Mouse (Mus musculus) ES-CJ7 (cell line): ENCODE measurements at regions not wholly inside any gene's neighbourhood (a gene's known extent, or its start where the extent isn't known, plus 50 kb on each side); places are given as distances from the start of the nearest gene placed in this dataset.

Experiments
- DNase-seq: peaks from one replicate; pipeline ENCODE4 v3.0.0; 2011; ENCODE audit warnings: low read depth, low spot score

DNA sequence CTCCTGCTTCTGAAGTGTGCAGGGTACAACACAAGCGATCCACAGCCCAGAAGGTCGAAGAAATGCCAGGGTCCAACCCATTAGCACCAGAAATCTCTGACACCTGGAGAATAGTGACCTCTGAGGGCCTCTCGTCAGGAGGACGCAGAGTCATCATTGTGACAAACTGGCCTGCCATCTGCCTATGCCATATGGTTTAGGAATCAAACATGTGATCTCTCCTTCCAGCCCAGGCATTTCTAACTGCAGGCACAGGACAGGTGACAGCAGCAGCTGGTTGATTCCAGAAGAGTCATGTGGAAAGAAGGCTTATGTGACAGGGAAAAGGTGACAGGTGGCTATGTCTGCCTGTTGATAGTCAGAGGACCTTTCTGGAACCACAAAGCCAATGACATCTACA lies 476.0 kb upstream of the Vstm2b start:
- no peak for DNase-seq

DNA sequence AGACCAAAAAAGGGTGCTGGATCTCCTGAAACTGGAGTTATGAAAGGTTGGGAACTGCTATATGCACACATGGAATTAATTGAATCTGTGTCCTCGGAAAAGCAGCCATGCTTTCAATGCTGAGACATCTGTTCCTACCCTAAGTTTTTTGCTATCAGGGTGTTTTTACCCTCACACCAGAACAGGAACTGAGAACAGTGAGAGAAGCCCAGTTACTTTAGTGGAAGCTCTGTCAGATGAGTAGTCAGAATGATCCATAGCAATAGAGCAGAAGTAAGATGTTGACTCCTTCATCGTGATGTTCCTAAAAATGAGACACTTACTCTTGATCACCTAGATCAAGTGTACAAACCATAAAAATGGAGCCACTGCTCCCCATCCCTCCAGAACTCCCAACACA lies 468.7 kb upstream of the Vstm2b start:
- no peak for DNase-seq

DNA sequence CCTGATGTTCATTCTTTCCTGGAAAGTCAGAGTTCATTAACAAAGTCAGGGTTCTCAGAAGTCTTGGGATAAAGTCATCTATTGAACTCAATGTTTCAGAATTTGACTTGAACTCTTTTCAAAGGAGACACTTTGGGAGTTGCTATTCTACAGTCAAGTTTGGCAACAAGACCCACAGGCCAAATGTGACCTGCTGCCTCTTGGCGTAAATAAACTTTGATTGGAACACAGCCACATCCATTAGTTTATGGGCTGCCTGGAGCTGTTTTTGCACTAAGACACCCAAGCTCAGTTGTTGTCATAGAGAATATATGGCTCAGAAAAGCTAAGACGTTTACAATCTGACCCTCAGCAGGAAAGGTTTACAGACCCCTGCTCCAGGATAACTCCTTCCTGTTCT lies 464.2 kb upstream of the Vstm2b start:
- no peak for DNase-seq

DNA sequence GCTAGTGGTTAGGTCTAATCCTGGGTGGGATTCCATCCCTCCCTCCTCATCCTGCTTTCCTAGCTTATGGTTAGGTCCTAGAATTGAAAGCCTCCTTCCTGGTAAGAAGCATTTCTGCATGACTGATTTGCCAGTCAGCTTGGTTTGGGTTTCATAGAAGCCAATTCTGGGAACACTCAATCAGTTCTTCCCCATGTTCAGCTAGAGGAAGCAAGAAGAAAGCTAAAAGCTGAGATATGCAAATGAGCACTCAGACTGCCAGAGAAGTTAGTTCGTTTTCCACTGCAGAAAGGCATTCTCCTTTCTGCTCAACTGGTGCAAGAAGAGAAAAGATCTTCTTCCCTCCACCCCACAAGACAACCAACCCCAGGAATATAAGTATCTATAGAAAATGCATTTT lies 457.0 kb upstream of the Vstm2b start:
- no peak for DNase-seq

DNA sequence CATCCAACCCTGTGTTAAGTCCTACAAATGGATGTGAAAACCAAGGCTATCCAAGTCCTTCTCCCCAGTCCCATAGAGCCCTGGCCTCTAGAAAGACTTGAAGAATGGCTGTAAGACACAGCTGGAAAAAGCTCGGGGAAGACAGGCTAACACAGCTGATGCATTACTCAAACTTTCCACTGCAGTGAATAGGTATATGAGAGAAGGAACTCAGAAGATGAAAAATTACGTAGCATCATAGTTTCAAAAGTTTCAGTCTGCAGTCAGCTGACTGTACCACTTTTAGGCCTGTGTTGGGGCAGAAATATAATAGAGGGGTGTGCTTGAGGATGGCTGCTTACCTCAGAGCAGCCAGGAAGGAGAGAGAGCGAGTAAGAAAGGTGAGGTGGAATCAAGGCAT lies 456.3 kb upstream of the Vstm2b start:
- DNase-seq: no peak

DNA sequence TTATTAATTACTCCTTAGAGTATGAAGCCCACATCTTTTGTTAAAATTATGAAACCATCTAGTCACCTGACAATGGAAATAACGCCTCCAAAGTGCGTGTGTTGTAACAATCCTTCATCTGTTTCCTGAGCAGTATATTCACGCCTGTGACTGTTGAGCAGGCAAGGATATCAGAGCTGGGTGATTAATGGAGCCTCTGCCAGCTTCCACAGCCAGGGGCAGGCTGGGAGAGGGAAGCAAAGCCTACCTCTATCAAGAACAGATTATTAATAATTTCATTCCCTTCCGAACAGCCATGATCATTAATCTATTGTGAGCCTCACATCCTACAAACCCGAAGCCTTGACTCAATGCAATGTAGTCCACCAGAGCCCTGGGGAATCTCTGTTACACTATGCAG lies 431.7 kb upstream of the Vstm2b start:
- no peak for DNase-seq

DNA sequence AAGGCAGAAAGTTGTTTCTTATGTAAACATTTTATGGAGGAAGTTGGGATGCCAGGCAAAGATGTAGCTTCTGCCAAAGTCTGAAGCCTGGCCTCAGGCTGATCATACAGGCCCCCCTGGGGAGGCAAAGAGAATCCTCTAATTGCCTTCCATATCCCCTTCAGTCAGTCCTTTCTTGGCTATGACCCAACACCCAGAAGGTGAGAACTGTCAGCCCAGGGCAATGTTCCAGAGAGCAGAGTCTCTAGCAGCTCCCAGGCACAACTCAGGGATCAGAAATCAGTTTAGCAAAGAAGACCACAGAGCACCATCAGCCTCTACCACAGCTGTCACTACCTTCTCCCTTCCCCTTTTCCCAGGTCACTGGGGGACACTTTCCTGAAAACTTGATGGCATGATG lies 410.9 kb upstream of the Vstm2b start:
- DNase-seq: no peak

DNA sequence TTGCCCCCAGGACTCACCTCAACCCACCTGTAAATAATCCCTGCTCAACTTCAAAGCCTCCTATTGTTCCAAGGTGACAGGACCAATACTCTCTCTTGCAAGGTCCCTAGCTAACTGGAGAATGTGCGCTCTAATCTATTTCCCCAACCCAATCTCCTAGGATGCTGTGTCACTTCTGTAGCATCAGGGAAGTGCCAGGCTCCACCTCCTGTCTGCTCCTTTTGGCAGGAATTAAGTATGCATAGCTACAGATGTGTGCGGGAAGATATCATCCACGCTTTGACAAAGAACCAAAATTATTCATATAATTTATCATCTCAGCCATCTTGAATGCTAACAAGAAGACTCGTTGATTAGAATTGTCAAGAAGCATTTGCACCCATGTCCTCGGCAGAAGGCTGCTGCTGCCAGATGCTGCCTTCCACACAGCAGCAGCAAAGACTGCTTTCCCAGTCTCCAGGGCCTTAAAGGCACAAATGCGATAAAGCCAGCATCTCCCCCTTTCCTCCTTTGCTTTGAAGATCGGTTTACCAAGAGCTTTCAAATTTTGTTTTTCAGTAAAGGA lies 375.3 kb upstream of the Vstm2b start:
- no peak for DNase-seq

DNA sequence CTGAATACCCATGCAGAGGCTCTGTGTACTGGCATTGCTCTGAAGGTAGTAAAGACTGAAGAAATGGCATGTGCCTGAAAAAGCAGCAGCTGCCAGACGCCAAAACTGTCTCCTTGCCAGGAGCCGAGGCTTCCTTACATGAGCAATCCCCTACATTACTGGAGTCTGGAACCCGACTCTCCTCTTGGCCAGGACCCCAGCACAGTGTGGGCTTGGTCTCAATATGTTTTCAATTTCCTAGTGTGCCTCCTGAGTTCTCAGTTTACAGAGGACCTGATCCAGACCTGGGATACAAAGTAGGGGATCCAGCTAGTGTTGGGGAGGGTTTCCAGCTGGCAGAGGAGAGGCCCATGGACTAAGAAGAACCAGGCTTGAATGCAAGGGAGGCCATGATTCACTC lies 361.5 kb upstream of the Vstm2b start:
- DNase-seq: no peak

DNA sequence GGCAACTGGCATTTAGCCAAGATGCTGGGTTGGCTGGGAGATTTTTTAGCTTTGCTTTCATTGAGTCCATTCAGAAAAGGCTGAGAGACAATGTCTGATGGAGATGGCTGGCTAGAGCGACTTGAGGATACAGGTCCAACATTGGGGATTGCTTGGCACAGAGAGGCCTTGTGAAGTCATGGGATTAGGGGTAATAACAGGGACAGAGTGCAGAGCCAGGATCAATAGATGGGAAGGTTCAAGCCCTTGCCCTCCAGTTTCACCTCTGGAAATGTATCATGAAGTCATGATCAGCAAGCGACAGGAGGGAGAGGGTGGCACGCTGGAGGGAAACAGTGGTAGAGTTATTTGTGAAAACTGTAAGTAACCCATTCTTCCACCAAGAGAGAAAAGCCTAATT lies 360.5 kb upstream of the Vstm2b start:
- DNase-seq: no peak

DNA sequence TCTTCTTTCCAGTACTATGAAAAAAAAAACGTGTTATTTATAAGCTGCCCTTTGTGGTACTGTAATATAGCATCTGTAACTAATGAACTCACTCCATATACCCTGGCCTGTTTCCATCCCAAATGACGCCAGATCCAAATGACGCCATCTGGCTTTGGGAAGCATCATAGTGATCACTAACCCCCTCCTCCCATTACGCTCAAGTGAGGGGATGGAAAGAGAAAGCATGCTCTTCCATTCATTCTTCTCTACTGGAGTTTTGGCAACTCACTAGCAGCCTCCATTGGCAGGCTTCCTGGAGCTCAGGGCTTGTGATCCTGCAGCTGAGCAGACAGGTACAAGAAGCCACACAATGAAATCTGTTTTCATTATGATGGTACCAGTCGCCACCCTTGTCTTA lies 358.3 kb upstream of the Vstm2b start:
- DNase-seq: no peak

DNA sequence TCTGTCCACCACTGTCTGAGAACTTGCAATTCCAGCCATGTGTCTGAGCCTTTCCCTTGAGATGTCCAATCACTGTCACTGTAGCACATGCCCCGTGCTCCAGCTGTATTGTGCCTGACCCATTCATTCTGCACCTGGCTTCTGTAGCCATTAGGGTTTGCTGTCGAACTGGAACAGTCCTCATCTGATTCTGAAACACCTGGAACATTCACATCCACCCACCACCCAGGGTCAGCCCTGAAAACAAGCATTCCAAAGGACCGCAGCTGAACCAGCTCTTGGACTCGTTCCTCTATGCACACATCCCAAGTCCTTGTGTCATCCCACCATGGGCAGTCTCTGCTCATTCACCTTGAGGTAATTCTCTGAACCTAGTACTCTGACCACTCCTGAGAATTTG lies 356.8 kb upstream of the Vstm2b start:
- no peak for DNase-seq

DNA sequence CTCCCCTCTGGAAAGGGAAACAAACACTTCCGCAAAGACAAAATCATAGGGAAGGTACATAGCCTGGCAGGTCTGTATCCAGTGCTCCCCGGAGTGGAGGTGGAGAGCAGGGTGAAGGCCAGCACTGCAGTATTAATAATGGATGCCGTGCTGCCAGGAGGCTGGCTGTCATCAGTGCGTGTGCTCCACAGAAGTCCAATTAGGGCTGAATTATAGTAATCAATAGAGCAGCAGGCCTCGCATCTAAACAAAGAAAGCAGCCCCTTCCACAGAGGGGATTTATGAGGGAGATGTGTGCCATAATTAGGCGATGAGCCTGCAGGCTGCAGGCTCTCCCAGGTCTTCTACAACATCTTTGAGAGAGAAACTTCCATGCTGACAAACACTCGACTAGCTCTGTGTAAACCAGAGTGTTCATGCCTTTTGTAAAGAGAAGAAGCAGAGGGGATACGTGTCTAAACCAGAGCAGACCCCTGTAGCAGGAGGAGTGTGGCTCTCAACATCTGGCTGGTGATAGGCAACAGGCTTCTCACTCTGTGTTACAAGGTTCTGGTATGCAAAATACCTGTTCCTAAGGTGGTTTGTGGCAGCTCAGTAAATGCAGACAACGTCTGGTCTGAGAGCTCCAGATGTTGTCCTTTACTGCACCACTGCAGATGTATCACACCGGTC lies 334.5 kb upstream of the Vstm2b start:
- DNase-seq: no peak

DNA sequence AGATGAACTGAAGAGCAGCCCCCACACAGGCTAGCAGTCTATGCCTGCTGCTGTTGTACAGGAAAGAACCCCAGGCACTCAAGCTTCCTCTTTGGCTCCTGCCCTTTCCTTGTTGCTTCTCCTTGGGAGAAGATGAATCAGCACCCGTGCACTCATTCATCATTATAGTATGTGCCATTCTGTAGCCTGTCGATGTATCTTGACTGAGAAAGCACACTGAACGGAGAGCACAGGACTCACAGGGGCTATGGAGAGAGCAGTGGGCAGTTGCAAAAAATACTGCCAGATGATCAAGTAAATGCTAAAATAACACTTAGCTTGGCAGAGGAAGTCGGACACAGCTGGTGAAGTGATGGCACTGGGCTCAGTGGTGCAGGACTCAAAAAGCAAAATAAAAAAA lies 322.2 kb upstream of the Vstm2b start:
- DNase-seq: no peak

DNA sequence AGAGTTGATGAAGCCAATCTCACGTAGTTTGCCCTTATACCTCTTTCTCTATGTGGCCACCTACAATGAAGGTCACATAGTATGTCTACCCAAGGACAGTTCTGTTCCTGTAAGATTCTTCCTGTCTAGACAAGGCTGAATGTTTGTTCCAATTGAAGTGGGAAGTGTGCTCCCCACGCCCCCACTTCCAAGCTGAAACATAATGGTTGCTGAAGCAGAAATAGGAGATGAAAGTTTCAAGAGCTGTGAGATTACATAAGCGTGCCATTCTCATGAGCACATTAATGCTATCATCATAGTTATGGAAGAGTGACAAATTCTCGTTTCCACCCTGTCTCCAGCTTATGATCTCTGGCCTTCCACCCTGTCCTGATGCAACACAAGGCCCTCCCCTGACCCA lies 320.8 kb upstream of the Vstm2b start:
- no peak for DNase-seq

DNA sequence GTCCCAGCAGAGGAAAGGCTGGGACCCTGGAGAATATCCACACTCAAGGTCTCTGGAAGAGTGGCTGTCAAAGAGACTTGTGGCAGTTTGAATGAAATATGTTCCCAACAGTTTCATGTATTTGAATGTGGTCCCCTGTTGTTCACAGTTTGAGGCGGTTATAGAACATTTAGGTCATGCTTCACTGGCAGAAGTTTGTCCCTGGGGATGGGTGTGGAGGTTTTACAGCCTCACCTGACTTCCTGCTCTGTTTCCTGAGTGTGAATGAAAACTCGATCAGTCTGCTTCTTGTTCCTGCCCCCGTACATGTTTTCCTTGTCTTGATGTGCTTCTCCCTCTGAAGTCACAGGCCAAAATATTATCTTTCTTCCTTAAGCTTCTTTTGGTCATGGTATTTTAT lies 277.4 kb upstream of the Vstm2b start:
- no peak for DNase-seq

DNA sequence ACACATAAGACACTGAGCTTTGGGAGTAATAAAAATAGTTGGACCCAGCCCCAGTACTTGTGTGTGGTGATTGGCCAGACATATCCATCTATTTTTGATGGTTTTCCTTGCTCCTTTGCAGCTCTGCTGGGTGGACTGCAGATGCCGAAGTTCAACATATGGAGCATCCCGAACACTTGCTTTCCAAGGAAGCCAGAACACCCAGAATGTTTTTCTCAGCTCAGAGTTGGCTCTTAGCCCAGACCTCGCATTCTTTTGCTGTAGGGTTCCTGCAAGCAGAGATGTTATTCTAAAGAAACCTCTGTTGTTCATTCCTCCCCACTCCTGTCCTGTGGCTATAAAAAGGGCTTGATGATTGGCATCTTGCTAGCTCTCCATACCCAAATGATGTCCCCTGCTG lies 275.3 kb upstream of the Vstm2b start:
- no peak for DNase-seq

DNA sequence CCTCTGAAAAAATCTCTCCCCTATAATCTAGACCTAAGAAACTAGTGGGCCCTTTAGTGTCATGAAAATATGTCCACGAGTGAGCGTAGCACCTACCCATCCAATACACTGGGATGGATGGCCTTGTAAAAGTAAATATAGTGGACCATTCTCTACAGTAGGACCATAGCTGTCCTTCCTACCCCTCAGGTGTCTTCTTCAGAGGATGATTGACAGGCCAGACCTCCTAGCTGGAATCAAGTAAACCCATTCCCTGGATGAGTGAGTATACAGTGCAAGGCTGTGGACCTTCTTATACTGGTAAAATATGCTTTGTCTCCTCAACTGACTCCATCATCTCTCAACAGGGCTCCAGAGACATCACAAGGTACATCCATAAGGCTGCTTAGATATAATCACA lies 274.8 kb upstream of the Vstm2b start:
- no peak for DNase-seq

DNA sequence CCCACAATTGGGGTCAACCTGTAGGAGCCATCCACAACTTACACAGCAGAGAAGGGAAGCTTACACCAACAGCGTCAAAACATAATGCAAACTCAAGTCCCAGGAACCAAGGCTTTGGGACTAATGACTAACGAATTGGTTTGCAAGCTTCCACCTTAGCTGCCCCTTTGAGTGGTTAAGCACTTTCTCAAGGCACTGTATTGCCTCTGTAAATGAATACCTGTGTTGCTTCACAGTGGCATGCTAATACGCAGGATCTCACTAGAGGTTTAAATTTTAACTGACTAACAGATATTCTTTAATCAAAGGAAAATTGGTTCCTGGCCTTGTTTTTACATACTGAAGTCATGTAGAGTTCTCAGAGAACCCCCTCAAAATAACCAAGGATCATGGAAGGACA lies 261.8 kb upstream of the Vstm2b start:
- no peak for DNase-seq

DNA sequence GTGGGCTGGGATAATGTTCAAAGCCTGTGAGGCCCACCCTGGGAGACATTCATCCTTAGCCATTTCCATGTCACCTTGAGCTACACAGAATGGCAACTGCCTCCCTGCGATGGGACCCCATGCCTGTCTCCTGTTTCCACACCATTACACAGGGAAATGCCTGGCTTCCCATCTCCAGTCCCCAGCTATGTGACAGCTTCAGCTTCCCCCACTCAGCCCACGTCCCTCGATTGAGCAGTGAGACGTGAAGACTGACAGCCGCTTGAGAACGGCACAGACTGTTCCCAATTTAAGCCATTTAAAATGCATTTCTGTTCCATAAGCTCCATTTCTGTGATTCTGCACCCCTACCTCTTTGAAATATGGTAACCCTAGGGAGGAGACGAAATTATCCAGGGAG lies 243.1 kb upstream of the Vstm2b start:
- no peak for DNase-seq

DNA sequence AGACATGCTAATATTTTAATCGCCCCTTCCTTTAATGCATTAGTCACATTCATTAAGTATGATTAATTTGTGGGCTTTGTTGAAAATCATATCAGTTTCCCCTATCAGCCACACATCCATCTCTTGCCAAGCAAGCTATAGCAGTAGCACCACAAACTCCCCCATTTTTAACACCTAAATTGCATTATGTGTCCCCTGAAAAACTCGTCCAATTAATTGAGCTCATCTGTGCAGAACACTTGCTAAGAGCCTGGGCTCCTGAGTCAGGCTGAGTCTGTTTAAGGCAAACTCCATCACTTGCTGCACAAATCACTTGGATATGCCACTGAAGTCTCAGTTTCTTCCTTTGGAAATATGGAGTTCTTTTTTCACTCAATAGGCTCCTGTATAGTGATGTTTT lies 242.7 kb upstream of the Vstm2b start:
- no peak for DNase-seq

DNA sequence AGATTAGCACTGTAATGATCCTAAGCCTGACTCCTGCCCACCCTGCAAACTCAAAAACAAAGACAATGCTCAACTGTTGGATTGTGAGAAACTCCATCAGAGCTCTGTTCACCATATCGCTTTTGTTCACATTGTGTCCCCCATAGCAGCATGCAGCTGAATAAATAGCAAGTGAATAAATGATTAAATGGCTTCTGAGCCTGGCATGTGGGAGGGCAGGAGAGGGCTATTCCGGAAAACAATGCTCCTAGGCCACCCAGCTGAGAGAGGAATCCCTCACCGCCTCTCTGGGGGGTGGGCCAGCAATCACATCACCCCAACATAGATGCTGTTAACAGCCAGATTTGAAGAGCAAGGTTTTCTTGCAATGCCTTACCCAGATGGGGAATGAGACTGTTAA lies 238.5 kb upstream of the Vstm2b start:
- DNase-seq: no peak

DNA sequence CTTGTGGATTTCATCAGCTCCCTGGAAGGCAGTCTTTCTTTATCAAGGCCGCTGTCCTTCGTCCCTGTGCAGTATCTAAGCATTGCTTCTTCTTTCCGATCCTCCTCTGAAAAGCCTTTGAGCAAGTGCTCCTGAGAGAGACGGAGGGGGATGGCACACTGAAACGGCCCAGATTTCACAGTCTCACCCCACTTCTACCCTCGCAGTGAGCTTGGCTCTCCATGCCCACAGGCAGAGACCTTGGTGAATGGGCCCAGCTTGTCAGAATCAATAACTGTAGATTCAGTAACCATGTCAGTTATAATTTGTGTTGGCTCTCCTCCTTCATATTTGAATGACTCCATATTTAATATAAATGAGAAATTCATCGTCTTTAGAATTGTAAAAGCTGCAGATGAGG lies 234.3 kb upstream of the Vstm2b start:
- DNase-seq: no peak

DNA sequence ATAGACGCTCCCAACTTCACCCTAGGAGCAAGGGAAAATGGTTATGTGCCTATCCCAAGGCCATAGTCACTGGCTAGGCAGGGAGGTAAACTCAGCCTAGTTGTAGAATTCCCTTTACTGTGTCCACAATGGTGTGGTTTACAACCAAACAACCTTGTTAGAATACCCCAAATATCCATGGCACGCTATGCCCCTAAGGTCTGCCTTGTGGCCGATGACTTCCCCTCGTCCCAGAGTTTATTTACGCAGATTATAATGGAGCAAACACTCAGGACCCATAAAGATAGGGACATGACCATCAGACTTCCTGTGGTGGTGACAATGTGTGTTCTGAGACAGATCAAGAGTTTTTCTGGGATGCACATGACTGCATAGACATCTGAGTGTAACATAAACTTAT lies 231.5 kb upstream of the Vstm2b start:
- no peak for DNase-seq
